Mouse (Mus musculus) WW6 (cell line): Measurements from ENCODE around the gene Spns2.
"Not testable (repeated sequence)": the region's sequence is repeated elsewhere in the genome, so short reads cannot be mapped to it uniquely, and the experiment has no call there.

ENCODE experiments used
- DNase-seq: peaks from one replicate; pipeline ENCODE4 v3.0.0-alpha.2; 2013; ENCODE audit warnings: low read depth, low spot score

Spns2 gene

DNA sequence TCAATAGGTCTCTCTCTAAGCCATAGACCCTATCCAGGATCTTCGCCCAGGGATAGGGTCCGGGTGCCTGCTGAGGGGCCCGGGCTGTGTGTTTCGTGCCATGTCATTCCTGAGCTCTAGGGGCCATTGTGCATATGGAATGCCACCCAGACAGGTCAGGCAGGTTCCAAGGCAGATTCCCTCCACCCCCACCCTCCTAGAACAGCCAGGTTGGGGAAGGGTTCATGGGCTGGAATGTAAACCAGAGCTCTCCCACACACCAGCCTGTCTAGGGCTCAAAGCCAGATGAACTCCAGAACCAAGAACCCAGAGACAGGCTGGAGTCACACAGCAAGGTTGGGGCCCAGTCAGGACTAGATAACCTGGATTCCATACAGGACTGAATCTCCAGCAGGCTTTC lies 16.2 kb downstream of the Spns2 start:
- no peak for DNase-seq

DNA sequence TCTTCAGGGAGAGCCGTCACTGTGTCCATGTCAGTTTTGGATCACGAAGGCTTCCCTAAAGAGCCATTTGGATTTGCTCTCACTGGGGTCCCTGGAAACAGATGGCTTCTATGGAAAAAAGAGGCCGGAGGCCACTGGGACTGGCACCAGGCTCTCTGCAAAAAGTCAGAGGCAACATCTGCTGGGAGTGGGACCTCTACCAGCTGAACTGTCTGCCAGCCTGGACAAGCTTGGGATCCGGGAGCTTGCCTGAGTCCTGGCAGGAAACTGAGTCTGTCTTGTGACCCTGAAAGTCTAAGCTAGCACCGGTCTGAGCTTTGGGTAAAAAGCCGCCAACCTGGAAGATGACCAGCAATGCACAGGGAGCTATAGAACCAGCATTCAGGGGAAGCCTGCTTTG lies 18.3 kb downstream of the Spns2 start:
- no peak for DNase-seq

DNA sequence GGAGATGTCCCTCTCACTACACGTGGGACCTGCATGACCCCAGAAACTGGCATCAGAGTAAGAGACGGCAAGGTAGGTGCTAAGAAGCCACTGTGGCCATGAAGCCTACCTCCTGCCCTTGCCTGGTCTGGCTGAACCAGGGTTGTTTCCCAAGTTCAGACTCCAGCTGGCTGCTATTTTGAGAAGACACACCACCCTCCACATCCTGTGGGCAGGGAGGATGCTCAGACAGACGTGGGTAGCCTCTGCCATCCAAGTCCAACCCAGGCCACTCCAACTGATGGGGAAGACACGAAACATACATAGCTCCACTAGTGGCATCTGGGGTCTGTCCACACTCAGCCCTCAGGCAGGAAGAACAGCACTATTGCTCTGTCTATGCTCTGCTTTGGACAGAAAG lies 19.7 kb downstream of the Spns2 start:
- DNase-seq: no peak

DNA sequence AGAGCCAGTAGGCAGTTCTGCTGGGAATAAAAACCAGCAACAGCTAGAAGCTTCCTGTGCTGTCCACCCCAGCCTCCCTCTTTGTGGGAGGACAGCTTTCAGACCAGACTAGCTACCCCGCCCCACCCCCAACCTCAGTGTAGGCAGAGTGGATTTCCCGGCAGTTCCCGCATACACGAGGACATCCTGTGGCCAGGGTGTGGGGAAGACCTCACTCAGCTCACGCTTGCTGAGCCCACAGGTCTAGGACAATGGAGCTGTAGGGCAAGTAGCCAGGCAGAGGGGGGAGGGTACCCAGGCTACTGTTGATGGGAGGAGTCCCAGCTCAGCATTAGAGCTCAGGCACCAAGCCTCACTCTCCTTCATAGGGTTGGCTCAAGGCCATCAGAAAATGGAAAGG lies 20.5 kb downstream of the Spns2 start:
- no peak for DNase-seq

DNA sequence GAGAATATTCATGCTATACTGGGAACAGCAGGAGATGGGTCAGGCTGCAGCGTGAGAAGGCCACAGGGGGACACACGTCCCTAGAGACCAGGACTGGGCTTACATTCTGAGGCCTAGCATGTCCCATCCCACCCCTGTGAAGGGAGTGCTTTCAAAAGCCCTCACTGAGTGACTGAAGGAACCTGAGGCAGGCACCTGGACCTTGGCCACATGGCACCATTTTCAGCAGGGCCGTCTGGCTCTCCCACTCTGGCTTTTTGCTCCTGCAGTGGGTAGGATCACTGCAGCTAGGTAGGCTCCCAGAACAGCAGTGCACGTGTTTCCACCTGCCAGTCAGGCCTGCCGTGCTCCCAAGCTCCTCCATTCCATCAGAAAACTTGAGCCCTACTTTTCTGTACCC lies 21.2 kb downstream of the Spns2 start:
- no peak for DNase-seq

DNA sequence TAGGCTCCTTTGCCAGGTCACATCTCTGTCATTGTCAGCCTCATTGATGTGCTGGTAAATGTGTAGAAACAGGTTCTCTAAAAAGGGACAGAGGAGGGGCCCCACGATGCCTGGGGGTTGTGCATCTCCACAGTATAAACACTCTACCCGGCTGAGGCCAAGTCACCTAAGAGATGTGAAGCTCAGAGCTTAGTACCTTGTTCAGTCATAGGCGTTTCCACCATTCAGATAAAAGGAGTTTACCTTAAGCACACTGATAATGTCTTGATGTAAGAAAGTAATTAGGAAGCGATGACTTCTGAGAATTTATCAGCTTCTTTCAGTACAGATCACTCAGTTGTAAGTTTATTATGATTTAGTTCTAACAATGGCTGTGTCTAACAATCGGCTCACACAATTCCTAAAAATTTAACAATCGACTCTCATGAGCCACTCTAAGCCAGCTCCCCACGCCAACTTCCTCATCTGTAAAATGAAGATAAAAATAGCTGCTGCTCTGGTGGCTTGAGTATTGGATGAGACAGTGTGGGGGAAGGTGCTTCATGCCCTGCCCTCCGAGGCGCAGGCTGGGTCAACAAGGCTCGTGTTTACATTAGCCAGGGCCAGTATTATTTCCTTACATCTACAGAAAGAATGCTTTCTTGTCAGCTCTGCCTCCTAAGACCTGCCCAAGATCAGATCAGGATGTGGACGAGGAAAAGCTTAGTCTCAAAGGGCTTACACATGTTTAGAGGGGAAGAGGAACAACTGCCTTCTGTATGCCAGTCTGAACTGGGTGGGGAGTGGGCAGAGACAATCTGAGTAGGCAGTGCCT lies 22.8 kb downstream of the Spns2 start:
- no peak for DNase-seq

DNA sequence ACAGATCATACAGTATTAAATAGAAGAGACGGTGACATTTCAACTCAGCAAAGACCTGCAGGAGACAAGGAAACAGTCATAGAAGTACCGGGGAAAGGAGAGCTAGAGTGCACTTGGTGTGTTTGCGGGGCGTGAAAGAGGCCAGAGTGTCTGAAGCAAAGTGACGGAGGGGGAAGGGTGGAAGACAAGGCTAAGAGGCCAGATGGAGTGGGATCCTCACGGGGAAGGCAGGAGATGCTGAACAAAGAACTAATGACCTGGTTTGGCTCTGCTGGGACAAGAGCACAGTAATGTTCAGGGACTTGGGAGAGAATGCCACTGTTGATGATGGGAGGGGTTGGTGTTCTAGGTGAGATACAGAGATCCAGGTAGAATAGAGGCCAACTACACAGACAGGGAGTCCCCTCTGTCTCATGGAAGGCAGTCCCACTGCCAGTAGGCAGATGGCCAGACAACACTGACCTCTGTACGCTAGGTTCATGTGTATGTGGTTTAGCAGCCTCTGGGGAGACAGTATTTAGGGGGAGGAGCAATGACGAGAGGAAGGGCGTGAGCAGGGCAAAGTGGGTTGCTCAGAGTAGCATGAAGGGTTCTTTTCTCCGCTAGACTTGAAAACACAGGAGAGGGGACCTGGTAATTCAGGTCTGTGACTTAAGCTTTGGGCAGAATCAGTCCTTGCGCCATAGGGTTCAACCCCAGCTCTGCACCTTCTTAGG lies 23.6 kb downstream of the Spns2 start:
- DNase-seq: no peak

DNA sequence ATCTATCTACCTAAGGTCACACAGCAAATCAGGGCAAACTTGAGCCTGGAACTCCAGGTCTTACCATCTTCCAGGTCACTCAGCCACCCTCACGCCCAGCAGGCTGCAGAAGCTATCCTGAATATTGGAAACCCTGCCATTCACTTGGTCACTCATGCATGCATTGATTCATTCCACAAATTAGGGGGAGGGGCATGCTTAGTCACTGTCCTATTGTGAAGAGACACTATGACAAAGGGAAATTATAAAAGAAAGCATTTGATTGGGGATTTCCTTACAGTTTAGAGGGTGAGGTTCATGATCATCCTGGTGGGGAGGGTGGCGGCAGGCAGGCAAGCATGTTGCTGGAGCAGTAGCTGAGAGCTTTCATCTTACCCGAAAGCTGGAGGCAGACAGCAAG lies 24.9 kb downstream of the Spns2 start:
- no peak for DNase-seq

DNA sequence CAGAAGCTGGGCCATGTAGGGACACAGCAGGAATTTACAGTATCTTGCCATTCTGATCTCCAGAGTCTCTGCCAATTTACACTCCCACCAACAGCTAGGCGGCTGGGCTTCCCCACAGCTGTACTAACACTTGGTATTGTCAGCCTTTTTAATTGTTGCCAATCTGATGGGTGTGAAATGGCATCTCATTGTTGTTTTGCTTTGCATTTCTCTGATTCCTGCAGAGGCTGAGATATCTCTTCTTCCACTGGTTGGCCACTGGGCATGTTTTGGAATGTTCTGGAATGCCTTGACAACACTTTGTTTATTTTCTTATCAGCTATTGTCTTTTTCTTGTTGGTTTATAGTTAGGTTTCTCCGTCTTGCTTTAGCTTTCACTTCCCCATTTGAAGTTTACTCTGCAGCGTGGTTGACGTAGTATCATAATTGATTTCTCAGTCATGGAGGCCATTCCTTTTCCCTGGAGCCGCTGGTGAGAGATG lies 28.2 kb downstream of the Spns2 start:
- DNase-seq: no peak

DNA sequence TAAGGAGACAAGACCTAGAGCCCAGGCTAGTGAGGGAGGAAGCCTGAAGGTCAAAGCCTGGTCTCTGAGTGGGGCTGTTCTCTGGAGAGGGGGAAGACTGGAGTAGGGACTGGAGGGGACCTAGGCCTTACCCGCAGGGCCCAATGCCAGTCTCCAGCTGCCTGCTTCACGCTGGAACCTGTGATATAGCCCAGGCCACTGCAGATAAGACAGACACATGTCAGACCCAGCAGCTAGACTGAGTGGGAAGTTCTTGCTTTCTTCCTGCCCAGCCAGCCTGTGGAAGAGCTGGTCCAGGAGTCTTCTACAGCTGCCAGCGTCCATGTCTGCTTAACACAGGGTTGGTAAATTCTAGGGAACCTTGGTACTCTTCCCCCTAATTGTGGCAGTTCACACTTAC lies 31.2 kb downstream of the Spns2 start:
- DNase-seq: no peak

DNA sequence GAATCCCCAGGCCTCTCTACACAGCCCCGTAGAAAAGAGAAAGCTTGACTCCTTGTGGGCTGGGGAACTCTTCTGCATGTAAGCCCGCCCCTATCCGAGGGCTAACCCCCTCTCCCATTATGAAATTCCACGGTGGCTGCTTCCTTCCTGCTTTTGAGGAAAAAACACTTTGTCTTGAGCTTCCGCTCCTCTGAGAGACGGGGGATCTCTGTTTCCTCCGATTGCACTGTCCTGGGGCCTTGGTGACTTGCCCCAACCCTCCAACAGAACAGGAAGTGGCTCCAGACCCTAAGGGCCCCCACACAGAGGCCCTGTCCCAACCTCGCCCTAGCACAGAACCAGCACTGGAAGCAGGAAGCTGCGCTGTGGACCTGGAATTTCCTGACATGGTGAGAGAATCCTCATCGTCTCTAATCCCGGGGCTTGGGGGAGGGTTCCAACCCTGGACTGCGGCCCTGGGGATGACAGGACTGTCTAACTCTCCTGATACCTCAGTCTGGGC lies 31.7 kb downstream of the Spns2 start:
- DNase-seq: no peak

DNA sequence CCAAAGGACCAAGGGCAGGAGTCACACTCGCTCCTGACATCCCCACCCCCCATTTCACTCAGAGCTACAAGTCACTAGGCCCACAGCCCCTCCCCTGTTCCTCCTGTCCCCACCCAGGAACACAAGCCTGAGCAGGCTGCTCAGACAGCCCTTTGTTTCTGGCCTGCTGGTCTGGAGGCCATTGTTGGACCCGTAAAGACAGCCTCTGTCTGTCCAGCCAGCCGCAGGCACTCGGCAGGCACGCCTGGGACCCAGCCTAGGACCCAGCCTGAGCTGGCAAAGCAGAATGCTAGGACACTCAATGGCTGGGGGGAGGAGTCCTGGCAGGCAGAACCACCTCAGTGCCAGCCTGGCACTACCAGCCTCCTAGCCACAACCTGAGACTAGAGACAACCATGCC lies 34.0 kb downstream of the Spns2 start:
- no peak for DNase-seq

DNA sequence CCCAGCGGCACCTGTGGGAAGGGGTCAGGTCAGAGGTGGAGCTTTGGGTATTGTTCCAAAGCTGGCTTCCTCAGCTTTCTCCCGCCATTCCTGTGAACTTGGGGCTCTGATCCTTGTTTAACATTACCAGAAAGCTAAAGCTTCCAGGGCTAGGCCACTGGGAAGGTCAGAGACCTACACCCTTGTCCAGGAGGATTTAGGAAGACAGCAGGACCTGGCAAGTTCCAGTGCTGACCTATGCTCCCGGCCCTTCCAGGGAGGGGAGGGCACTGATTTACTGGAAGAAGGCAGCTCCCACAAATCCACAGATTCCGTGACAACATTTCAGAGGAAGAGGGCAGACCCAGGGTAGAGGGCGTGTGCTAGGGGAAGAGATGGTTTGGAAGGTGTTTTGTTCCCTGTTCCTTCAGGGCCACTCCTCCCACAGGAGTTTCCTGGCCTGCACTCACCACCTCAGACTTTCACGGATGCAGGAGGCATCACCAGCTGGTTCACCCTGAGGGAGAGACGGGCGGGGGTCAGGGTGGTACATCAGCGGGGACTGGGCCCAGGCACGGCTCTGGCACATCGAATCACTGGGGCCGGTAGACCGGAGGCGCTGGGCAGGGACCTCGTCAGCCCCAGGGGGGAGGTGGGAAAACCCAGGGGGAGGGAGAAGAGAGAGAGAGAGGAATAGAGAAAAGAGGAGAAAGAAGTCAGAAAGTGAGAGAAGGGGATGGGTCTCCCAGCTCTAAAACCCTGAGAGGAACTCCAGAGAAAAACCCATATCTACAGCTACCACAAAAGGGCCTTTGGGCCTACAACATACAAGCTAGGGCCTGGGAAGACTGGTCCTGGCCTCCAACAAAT lies 36.4 kb downstream of the Spns2 start:
- no peak for DNase-seq

DNA sequence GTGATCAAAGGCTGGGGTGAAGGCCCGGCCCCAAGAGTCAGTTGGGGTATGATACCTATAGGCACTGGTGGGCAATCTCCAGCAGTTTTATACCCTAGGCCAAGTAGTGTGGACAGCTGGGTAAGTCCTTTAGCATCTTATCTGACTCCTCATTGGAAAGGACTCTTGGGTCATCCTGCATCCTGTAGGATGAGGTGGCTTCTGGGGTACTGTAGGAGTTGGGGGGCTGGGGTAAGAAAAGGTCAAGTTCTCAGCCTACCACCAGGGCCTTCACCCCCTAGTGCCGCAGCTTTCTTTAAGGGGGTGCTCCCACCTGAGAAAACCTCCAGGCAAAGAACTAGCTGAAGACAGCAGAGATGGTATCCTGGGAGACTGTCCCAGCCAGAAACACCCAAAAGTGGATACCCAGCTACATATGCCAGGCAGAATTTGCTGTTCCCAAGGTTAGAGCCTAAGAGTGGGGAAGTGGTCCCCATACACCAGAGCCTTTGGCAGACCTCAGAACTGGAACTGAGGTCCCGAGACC lies 37.5 kb downstream of the Spns2 start:
- DNase-seq: no peak

DNA sequence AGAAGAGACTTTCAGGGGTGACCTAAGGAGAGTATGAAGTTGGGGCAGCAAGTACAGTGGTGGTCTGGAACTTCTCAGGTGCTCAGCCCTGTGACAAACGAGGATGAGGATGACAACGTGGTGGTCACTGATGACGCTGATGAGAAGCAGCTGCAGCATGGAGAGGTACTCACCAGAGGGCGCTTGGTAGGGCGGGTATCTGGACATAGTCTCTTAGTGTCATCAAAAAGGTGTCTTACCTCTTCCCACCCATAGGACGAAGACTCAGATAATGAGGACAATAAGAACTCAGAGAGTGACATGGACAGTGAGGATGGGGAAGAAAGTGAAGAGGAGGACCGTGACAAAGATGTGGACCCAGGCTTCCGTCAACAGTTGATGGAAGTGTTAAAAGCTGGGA lies 42.2 kb downstream of the Spns2 start:
- DNase-seq: no peak

DNA sequence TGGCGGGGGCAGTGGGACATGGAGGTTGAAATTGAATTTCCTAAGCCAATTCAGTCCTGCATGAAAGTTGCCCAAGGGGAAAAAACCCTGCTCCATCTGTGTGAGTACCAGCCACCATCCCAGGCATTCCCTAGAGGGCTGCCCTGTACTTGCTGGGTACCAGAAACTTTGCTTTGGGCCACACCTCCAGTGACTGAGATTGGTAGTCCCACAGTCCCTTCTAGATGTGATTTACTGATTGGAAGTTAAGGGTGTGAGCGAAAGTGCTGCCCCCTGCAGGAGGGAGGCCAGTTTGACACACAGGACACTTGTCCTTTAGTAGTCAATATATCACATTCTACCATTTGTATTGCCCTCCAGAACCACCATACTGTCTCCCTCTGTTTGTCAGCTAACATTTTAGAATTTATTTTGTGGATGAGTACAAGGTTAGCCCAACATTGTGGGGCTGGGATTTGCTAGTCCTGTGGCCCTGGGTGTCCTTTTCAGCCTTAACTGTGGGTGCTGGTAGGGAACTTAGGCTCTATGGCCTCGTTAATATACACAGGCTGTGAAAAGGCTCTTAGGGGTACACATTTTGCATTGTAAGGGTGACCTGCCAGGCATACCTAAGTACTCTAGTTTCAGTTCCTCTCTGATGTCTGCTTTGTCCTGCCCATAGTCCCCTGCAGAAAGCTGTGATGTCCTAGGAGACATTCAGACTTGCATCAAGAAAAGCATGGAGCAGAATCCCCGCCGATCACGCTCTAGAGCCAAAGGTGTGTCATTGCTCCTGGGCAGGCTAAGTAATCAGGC lies 43.2 kb downstream of the Spns2 start:
- peak; percentile 81 for DNase-seq

DNA sequence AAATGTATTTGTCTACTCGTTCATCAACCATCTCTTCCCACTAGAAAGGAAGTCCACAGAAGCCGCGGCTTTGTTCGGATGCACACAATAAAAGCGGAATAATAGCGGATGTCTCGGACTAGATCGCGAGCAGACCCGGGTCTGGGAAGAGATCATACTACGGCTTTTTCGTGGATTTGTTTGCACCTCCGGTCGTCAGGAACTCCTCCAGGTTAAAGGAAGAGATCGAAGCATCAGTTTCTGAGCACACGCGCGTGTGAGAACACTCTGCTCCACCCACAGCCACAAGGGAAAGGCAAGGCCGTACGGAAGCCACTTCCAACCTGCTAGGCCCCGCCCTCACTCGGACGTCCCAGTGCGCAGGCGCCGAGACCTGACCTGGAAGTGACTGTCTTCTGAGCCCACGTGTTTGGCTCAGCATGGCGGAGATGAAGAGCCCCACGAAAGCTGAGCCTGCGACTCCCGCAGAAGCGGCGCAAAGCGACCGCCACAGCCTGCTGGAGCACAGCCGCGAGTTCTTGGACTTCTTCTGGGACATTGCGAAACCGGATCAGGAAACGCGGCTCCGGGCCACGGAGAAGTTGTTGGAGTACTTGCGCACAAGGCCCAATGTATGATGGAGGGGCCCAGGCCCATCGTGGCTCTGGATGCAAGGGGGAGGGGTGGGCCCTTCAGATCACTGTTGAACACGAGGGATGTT lies 48.6 kb downstream of the Spns2 start, which contains the start of gene Mybbp1a:
Gene Mybbp1a, plus strand, starts transcription at position 391 of the 700 bp plus-strand sequence.
- peak; percentile 92 for DNase-seq

DNA sequence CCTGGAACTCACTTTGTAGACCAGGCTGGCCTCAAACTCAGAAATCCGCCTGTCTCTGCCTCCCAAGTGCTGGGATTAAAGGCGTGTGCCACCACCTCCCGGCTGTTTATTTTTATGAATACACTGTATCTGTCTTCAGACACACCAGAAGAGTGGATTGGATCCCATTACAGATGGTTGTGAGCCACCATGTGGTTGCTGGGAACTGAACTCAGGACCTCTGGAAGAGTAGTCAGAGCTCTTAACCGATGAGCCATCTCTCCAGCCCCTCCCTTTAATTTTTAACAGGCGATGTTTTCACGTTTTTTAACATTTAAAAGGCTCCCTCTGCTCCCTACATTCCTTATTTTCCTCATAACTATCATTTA lies 49.1 kb downstream of the Spns2 start:
- DNase-seq: not testable (repeated sequence)

DNA sequence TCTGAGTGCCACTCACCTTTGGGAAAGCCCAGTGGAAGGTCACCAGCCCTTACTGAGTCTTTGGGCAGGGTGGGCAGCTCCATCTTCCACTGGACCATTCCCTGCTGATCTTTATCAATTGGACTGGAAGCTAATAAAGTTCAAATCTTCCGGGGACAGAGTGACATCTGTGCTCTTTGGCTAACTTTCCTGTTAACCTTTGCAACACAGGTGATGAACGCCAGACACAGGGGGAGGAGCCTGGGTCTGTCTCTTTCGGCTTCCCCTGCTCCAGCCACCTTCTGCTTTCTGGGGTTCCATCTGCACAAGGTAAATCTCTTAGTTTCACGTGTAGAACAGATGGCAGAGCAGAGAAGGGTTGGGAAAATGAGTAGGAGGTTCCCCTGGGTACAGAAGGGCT lies 51.3 kb downstream of the Spns2 start:
- no peak for DNase-seq
